Mouse (Mus musculus): ENCODE results near the gene Gm11595.
"Not testable (repeated sequence)": the region's sequence is repeated elsewhere in the genome, so short reads cannot be mapped to it uniquely, and the experiment has no call there.

Gm11595 gene

GRCm38 (mm10) chr11:99772813-99773212 lies at the start of gene Gm11595:
TSS of gene Gm11595 (minus strand) at chr11:99772913.
- in situ Hi-C loops (cut with MboI; ENCODE audit: unreplicated experiment in 2 of 2), result not testable (repeated sequence)

GRCm38 (mm10) chr11:99815566-99815965 lies 42.9 kb upstream of the Gm11595 start, which contains the start of gene Gm11564:
TSS of gene Gm11564 (minus strand) at chr11:99815666.
- in situ Hi-C loops (cut with MboI; ENCODE audit: unreplicated experiment in 2 of 2), result not testable (repeated sequence)

GRCm38 (mm10) chr11:99809792-99810191 lies 37.1 kb upstream of the Gm11595 start, which contains the start of gene Krtap4-13:
TSS of gene Krtap4-13 (minus strand) at chr11:99809892.
- in situ Hi-C loops (cut with MboI; ENCODE audit: unreplicated experiment in 2 of 2), result not testable (repeated sequence)

- in situ Hi-C loops (cut with MboI; ENCODE audit: unreplicated experiment in 2 of 2), result not testable (repeated sequence)
These were observed 31.6 kb upstream of the Gm11595 start, which contains the start of gene Gm11554 for GRCm38 (mm10) chr11:99804346-99804745. TSS of gene Gm11554 (minus strand) at chr11:99804446.

GRCm38 (mm10) chr11:99798832-99799231 lies 26.1 kb upstream of the Gm11595 start, which contains the start of gene Gm11569:
TSS of gene Gm11569 (minus strand) at chr11:99798932.
- in situ Hi-C loops (cut with MboI; ENCODE audit: unreplicated experiment in 2 of 2), result not testable (repeated sequence)

GRCm38 (mm10) chr11:99793367-99793766 lies 20.7 kb upstream of the Gm11595 start, which contains the start of gene Gm11596:
TSS of gene Gm11596 (minus strand) at chr11:99793467.
- in situ Hi-C loops (cut with MboI; ENCODE audit: unreplicated experiment in 2 of 2), result no loop called here

GRCm38 (mm10) chr11:99784900-99785299 lies 12.2 kb upstream of the Gm11595 start, which contains the start of gene Krtap4-9:
TSS of gene Krtap4-9 (plus strand) at chr11:99785200.
- in situ Hi-C loops (cut with MboI; ENCODE audit: unreplicated experiment in 2 of 2), result not testable (repeated sequence)

GRCm38 (mm10) chr11:99780604-99781003 lies 7.9 kb upstream of the Gm11595 start, which contains the start of gene Krtap4-8:
TSS of gene Krtap4-8 (minus strand) at chr11:99780704.
- in situ Hi-C loops (cut with MboI; ENCODE audit: unreplicated experiment in 2 of 2), result no loop called here

- in situ Hi-C loops (cut with MboI; ENCODE audit: unreplicated experiment in 2 of 2), result no loop called here
These were observed 5.7 kb upstream of the Gm11595 start for GRCm38 (mm10) chr11:99778401-99778800.

- in situ Hi-C loops (cut with MboI; ENCODE audit: unreplicated experiment in 2 of 2), result no loop called here
These were observed 4.3 kb downstream of the Gm11595 start for GRCm38 (mm10) chr11:99768410-99768809.

GRCm38 (mm10) chr11:99758877-99759276 lies 13.8 kb downstream of the Gm11595 start:
- in situ Hi-C loops (cut with MboI; ENCODE audit: unreplicated experiment in 2 of 2), result no loop called here

- in situ Hi-C loops (cut with MboI; ENCODE audit: unreplicated experiment in 2 of 2), result no loop called here
These were observed 28.7 kb downstream of the Gm11595 start for GRCm38 (mm10) chr11:99743985-99744384.

- in situ Hi-C loops (cut with MboI; ENCODE audit: unreplicated experiment in 2 of 2), result no loop called here
These were observed 38.5 kb downstream of the Gm11595 start, which contains the start of gene Gm14180 for GRCm38 (mm10) chr11:99734190-99734589. TSS of gene Gm14180 (minus strand) at chr11:99734290.

- in situ Hi-C loops (cut with MboI; ENCODE audit: unreplicated experiment in 2 of 2), result no loop called here
These were observed 48.7 kb downstream of the Gm11595 start for GRCm38 (mm10) chr11:99724061-99724460.
